Mouse (Mus musculus) cortical plate, adult 2 months (tissue): ENCODE data around the gene Krt78.

Source experiments
- CTCF ChIP-seq: fragments of 200-500 bp; IDR thresholded peaks from 2 replicates; pipeline ENCODE4 v1.5.1; 2011; ENCODE audit warnings: mild to moderate bottlenecking, control low read depth, low read length; ENCODE audit not compliant: insufficient read depth; ENCODE audit errors: extremely low read depth
- POLR2A ChIP-seq: fragments of 200-500 bp; IDR thresholded peaks from 2 replicates; pipeline ENCODE4 v1.6.1; 2011; ENCODE audit warnings: mild to moderate bottlenecking, low read length, control low read depth; ENCODE audit not compliant: insufficient read depth; ENCODE audit errors: extremely low read depth

- TF ChIP-seq CTCF = no peak
- TF ChIP-seq POLR2A = no peak
These were observed 23.1 kb upstream of the Krt78 start for GRCm38 (mm10) chr15:101977043-101977726.
